Mouse (Mus musculus) cerebellum, adult 11-12 months (tissue): ENCODE results near the gene Sertad1.
"Not testable (repeated sequence)": the region's sequence is repeated elsewhere in the genome, so short reads cannot be mapped to it uniquely, and the experiment has no call there.

Experiments used
- DNase-seq: peaks from one replicate; pipeline ENCODE4 v3.0.0; 2022

Sertad1 gene

GRCm38 (mm10) chr7:27473835-27474489 is 12.7 kb upstream of the Sertad1 start:
- DNase-seq, result no peak

- DNase-seq, result peak; percentile 99
Measured at GRCm38 (mm10) chr7:27474490-27474954, 12.2 kb upstream of the Sertad1 start.

- DNase-seq, result no peak
Measured at GRCm38 (mm10) chr7:27475596-27475995, 11.1 kb upstream of the Sertad1 start.

- peak; percentile 63 for DNase-seq
Measured at GRCm38 (mm10) chr7:27476098-27476635, 10.5 kb upstream of the Sertad1 start.

GRCm38 (mm10) chr7:27478561-27478960 is 8.1 kb upstream of the Sertad1 start:
- DNase-seq, result no peak

- no peak for DNase-seq
Measured at GRCm38 (mm10) chr7:27479750-27480149, 7.0 kb upstream of the Sertad1 start.

- DNase-seq, result peak; percentile 36
Measured at GRCm38 (mm10) chr7:27480506-27480905, 6.2 kb upstream of the Sertad1 start.

GRCm38 (mm10) chr7:27480927-27481626 is 5.6 kb upstream of the Sertad1 start:
- DNase-seq, result no peak

GRCm38 (mm10) chr7:27481627-27481969 is 5.1 kb upstream of the Sertad1 start:
- DNase-seq, result peak; percentile 88

- no peak for DNase-seq
Measured at GRCm38 (mm10) chr7:27483860-27484259, 2.9 kb upstream of the Sertad1 start.

GRCm38 (mm10) chr7:27486102-27486769 is 474 bp upstream of the Sertad1 start:
- DNase-seq, result peak; percentile 64

GRCm38 (mm10) chr7:27487740-27488268 is 1.1 kb downstream of the Sertad1 start:
- DNase-seq, result peak; percentile 78

GRCm38 (mm10) chr7:27489270-27489869 is 2.7 kb downstream of the Sertad1 start:
- peak; percentile 72 for DNase-seq

- no peak for DNase-seq
Measured at GRCm38 (mm10) chr7:27490227-27490542, 3.5 kb downstream of the Sertad1 start.

- peak; percentile 93 for DNase-seq
Measured at GRCm38 (mm10) chr7:27490543-27491329, 4.0 kb downstream of the Sertad1 start.

GRCm38 (mm10) chr7:27491856-27492255 is 5.1 kb downstream of the Sertad1 start:
- peak; percentile 51 for DNase-seq

- DNase-seq, result no peak
Measured at GRCm38 (mm10) chr7:27493022-27493421, 6.3 kb downstream of the Sertad1 start.

- DNase-seq, result no peak
Measured at GRCm38 (mm10) chr7:27493450-27493849, 6.7 kb downstream of the Sertad1 start.

GRCm38 (mm10) chr7:27494659-27495367 is 8.1 kb downstream of the Sertad1 start:
- not testable (repeated sequence) for DNase-seq

GRCm38 (mm10) chr7:27499036-27499435 is 12.3 kb downstream of the Sertad1 start, which contains the start of gene Prx:
TSS of gene Prx (plus strand) at chr7:27499324.
- no peak for DNase-seq

- no peak for DNase-seq
Measured at GRCm38 (mm10) chr7:27501620-27502019, 14.9 kb downstream of the Sertad1 start.
